Mouse (Mus musculus) heart, postnatal 25 days (tissue): Measurements from ENCODE around the gene Dlgap3. TPM values are rescaled to one million over a fixed set of nuclear protein-coding genes. Genes with fewer than 3 reads are reported as not detected.
A peak's percentile ranks its signal among the peaks of the same experiment; 100 is the strongest.

Experiments
- DNase-seq: peaks from one replicate; pipeline ENCODE4 v3.0.0; 2022; ENCODE audit warnings: low spot score
- intact Hi-C: fragments of 180-260 bp; cut with DNase I; formaldehyde crosslinking; loops from one replicate; pipeline ENCODE4 v1.15.1; 2025
- total RNA-seq, 2 experiments: library from RNA; stranded (reverse); gene quantifications; 2 replicates each; pipeline ENCODE4 v1.2.3; 2021

Dlgap3 gene
- total RNA-seq, 2 experiments from 2014 or later: 0.10 to 0.48 TPM

- peak; percentile 83 for DNase-seq
- intact Hi-C loops: loop anchor here (1.0 to 10.0 kb wide), 5 partner anchors 67 to 695 kb away; partner anchors contain the start of genes Clspn, Psmb2, Sfpq and Zmym6
These were observed 80.8 kb downstream of the Dlgap3 start for GRCm38 (mm10) chr4:127249701-127250349.

GRCm38 (mm10) chr4:127251963-127252585, 83.1 kb downstream of the Dlgap3 start:
- peak; percentile 82 for DNase-seq
- intact Hi-C loops: loop anchor here (10.0 kb wide), 1 partner anchor 577 kb away; the partner anchor contains the start of gene Psmb2

DNA sequence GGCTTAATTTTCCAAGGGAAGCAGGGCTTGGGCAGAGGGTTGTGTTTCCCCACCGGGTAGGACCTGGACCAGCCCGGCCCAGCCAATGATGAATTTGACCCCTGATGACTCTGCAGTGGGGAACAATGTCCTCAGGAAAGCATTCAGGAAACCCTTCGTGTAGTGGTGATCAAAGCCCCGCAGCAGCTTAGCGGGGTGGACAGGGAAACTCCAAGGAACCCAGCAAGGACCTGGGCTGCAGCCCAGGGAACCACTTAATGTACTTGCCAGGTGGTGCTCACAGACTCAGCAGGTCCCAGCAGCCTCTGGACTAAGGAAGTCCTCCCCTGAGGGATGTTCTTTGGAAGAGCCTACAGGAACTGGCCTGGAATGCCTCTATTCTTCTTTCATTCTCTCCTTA, 87.7 kb downstream of the Dlgap3 start:
- peak; percentile 41 for DNase-seq
- intact Hi-C loops: loop anchor here (10.0 kb wide), 1 partner anchor 582 kb away; the partner anchor contains the start of gene Psmb2

- peak; percentile 46 for DNase-seq
- intact Hi-C loops: loop anchor here (2.0 to 10.0 kb wide), 2 partner anchors 18 to 584 kb away; partner anchors contain the start of gene Psmb2
These were observed 89.3 kb downstream of the Dlgap3 start for GRCm38 (mm10) chr4:127258186-127258897.

DNA sequence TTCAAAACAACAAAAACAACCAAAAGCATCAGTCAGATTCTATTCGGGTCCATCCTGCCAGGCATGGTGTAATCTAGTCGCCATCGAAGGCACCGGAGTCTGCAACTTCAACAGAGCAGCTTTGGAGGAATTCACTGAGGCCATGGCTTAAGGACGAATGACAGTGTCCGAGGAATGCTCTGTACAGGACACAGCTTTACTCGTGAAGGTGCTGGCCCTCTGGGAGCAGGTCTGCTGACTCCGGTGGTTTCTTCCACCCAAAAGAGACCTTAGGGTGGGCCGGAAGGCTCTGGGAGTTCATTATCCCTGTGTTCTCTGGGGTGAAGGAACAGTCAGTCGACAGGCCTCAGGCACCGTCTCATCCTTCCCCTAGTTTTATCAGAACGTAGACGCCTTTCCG, 92.6 kb downstream of the Dlgap3 start:
- no peak for DNase-seq
- intact Hi-C loops: no loop called here

GRCm38 (mm10) chr4:127263438-127264182, 94.6 kb downstream of the Dlgap3 start:
- no peak for DNase-seq
- intact Hi-C loops: no loop called here

GRCm38 (mm10) chr4:127264183-127264554, 95.2 kb downstream of the Dlgap3 start:
- intact Hi-C loops: no loop called here
- DNase-seq: no peak

GRCm38 (mm10) chr4:127278451-127279001, 109.5 kb downstream of the Dlgap3 start:
- intact Hi-C loops: loop anchor here (2.0 kb wide), 1 partner anchor 34 kb away; no protein-coding TSS in a partner anchor
- peak; percentile 68 for DNase-seq

DNA sequence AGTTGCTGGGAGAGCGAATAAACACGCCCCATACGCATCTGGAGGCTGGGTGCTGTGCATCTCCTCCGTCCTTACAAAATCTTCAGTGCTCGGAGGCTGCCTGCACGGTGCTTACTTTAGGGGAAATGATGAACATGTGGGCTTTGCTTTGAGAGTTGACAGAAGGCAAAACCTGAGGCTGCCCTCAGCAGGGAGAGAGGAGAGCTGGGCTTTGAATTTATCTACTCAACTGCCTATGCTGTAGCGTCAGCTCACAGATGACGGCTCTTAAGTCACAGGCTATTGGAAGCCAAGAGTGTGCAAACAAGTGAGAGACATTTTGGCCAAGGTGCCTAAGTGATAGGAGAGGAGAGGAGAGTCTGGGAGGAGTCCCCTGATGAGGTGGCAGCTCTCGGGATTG, 110.2 kb downstream of the Dlgap3 start:
- no peak for DNase-seq
- intact Hi-C loops: loop anchor here (2.0 kb wide), 1 partner anchor 34 kb away; no protein-coding TSS in a partner anchor

Other genes with a start within 250 kb of the Dlgap3 start
- 10 to 100 TPM; 16.4 to 21.5 TPM for gene Zmym4, start 201.1 kb upstream of the Dlgap3 start, total RNA-seq
- 10 to 100 TPM; 81.5 to 86.2 TPM for gene Sfpq, start 147.9 kb upstream of the Dlgap3 start, total RNA-seq
- gene Zmym1, start 108.1 kb upstream of the Dlgap3 start, total RNA-seq: 1 to 10 TPM; 6.1 to 7.0 TPM
- gene Zmym6, start 91.8 kb upstream of the Dlgap3 start, total RNA-seq: 10 to 100 TPM in 1 of 2 experiments, 1 to 10 TPM in 1; 8.9 to 12.4 TPM
- 1 to 10 TPM; 1.5 TPM for gene Tmem35b, start 45.5 kb upstream of the Dlgap3 start, total RNA-seq
- 10 to 100 TPM; 49.2 to 50.6 TPM for gene Smim12, start 74.6 kb downstream of the Dlgap3 start, total RNA-seq
- gene Gja4, start 144.8 kb downstream of the Dlgap3 start, total RNA-seq: 10 to 100 TPM; 11.1 to 12.5 TPM
- gene Gjb3, start 161.6 kb downstream of the Dlgap3 start, total RNA-seq: under 1 TPM in 1 of 2 experiments, not detected in 1; 0.13 TPM
- gene Gjb4, start 184.9 kb downstream of the Dlgap3 start, total RNA-seq: not detected
- under 1 TPM in 1 of 2 experiments, not detected in 1; 0.45 TPM for gene Gjb5, start 189.0 kb downstream of the Dlgap3 start, total RNA-seq